10 mouse cellular contexts compared by ENCODE assay signal in genomic region chr5:148980607-148981006, GRCm38 (mm10). TPM values are rescaled to one million over a fixed set of nuclear protein-coding genes. Genes with fewer than 3 reads are reported as not detected.
A peak's percentile ranks its signal among the peaks of the same experiment; 100 is the strongest.
DNase-seq lines count a peak whose midpoint lies in the region; ATAC-seq lines count a peak whose summit lies in the region.
"Had no signal": no experiment of that assay in that cellular context is flagged by ENCODE, and none has a peak within 500 bp of the region (broad histone marks: within the 10 kb centered on the region; RNA-seq: fewer than 3 reads in every experiment).

No protein-coding gene starts in this region.

- no peaks in the 10 kb centered on the region for H3K36me3 ChIP-seq in liver, embryonic 11.5 days (ENCODE audit: control insufficient read depth, insufficient read depth, low read length)

- no peaks in the 10 kb centered on the region for H3K27me3 ChIP-seq in liver, embryonic 11.5 days (replicated peaks; ENCODE audit: control insufficient read depth, insufficient read depth, low read length)

- intact Hi-C loops in heart, postnatal 36 days (cut with DNase I): no loop called here

- H3K4me3 ChIP-seq in liver, embryonic 11.5 days (ENCODE audit: low read depth, low read length): no peak overlapping the region

- WGBS in liver, embryonic 11.5 days: 45% methylated on average over 6 of the region's 6 CpGs

- 0 out of 2 replicates have a peak, but pooled peaks cover 2% of the 10 kb centered on the region for H3K9me3 ChIP-seq in liver, embryonic 11.5 days (ENCODE audit: control insufficient read depth, low read length)

- DNase-seq in heart, adult 11 months: peak; percentile 93
- no peak for DNase-seq in heart, postnatal 36 days
- DNase-seq in 3134 (ENCODE audit: extremely low read depth, insufficient read length, low spot score): peak; percentile 48
- DNase-seq in adrenal gland, postnatal 10 days: peak; percentile 52
- no peak for DNase-seq in liver, embryonic 11.5 days (ENCODE audit: low spot score)
- DNase-seq in cerebellum, adult 11-12 months: no peak
- DNase-seq in cerebellum, adult 11 months: no peak

- no peak overlapping the region for H3K27ac ChIP-seq in liver, embryonic 11.5 days (ENCODE audit: low read depth, low read length)

- ATAC-seq in liver, embryonic 11.5 days (replicated peaks; ENCODE audit: low FRiP score): peak; percentile 80
- ATAC-seq in activated CD4-positive, CD25-positive, alpha-beta regulatory T cell, adult 4 months: no peak

- peaks cover 17% of the 10 kb centered on the region for H3K4me1 ChIP-seq in liver, embryonic 11.5 days (replicated peaks; ENCODE audit: control insufficient read depth, insufficient read depth, low read length)

- H3K9ac ChIP-seq in liver, embryonic 11.5 days (ENCODE audit: low read depth, low read length): no peak overlapping the region

- H3K4me2 ChIP-seq in liver, embryonic 11.5 days: no peak overlapping the region

RNA-seq across cellular contexts. Expression of gene Gm42791, which starts 14.3 kb away (rescaled TPM):
- total RNA-seq in heart, postnatal 36 days (2021): 1 to 10 TPM; 1.1 to 5.5 TPM
- total RNA-seq in adrenal gland, postnatal 10 days (2021): 1 to 10 TPM; 3.6 to 4.7 TPM
- polyA plus RNA-seq in liver, embryonic 11.5 days (2014; fragmentation: Nextera tagmentation; extraction: Ambion mirVana): not detected in 2 replicates
- polyA plus RNA-seq in activated CD4-positive, CD25-positive, alpha-beta regulatory T cell, adult 4 months (2017; shearing (Covaris generic)): not detected
- polyA plus RNA-seq: cortical plate, adult 2 months; large intestine, adult 2 months had no signal

RNA-seq across cellular contexts. Expression of gene Katnal1, which starts 51.5 kb away (rescaled TPM):
- 10 to 100 TPM in 1 of 2 experiments, 1 to 10 TPM in 1; 8.0 to 10.3 TPM for total RNA-seq in heart, postnatal 36 days (2021)
- total RNA-seq in adrenal gland, postnatal 10 days (2021): 10 to 100 TPM in 1 of 2 experiments, 1 to 10 TPM in 1; 5.5 to 12.2 TPM
- polyA plus RNA-seq in liver, embryonic 11.5 days (2014; fragmentation: Nextera tagmentation; extraction: Ambion mirVana): 18.9 and 19.5 TPM in 2 replicates
- 1 to 10 TPM; 2.9 to 4.3 TPM for polyA plus RNA-seq in activated CD4-positive, CD25-positive, alpha-beta regulatory T cell, adult 4 months (2017; shearing (Covaris generic))

Comparison
In these comparisons a context has a peak if more than half of its experiments do, and no peak if none do; other contexts are left out.
1. DNase-seq: peak in heart, adult 11 months (single experiment), 3134 (single experiment) and adrenal gland, postnatal 10 days (single experiment); none in heart, postnatal 36 days (0 of 2), liver, embryonic 11.5 days (single experiment), cerebellum, adult 11-12 months (single experiment) and cerebellum, adult 11 months (single experiment).